Mouse (Mus musculus) hindbrain, embryonic 16.5 days (tissue): ENCODE data around the gene B3gntl1. TPM values are rescaled to one million over a fixed set of nuclear protein-coding genes. Genes with fewer than 3 reads are reported as not detected.

Source experiments
- ATAC-seq: fragments of 200-750 bp; cut with Nextera tagmentation; 2 replicates; pipeline ENCODE4 v1.8.0; 2017; ENCODE audit warnings: moderate TSS enrichment, moderate library complexity
- H3K27ac ChIP-seq: fragments of 300-500 bp; sonication (generic); 2 replicates; pipeline ENCODE4 v1.5.1; 2014; ENCODE audit warnings: low read depth, mild to moderate bottlenecking, control low read depth, low read length, moderate library complexity
- H3K27me3 ChIP-seq: fragments of 300-500 bp; sonication (generic); replicated peaks from 2 replicates; pipeline ENCODE4 v1.6.1; 2014; ENCODE audit warnings: low read length; ENCODE audit not compliant: control insufficient read depth, insufficient read depth
- H3K36me3 ChIP-seq: fragments of 300-500 bp; sonication (generic); 2 replicates; pipeline ENCODE4 v1.6.1; 2014; ENCODE audit warnings: mild to moderate bottlenecking, low read length, moderate library complexity, mixed read lengths; ENCODE audit not compliant: control insufficient read depth, insufficient read depth
- H3K4me1 ChIP-seq: fragments of 300-500 bp; sonication (generic); 2 replicates; pipeline ENCODE4 v1.6.1; 2014; ENCODE audit warnings: low read depth, low read length; ENCODE audit not compliant: control insufficient read depth, insufficient read depth
- H3K4me2 ChIP-seq: fragments of 300-500 bp; sonication (generic); 2 replicates; pipeline ENCODE4 v1.6.1; 2014; ENCODE audit warnings: mild to moderate bottlenecking, low read length, control low read depth, moderate library complexity
- H3K4me3 ChIP-seq: fragments of 300-500 bp; sonication (generic); 2 replicates; pipeline ENCODE4 v1.5.1; 2014; ENCODE audit warnings: mild to moderate bottlenecking, low read length, control low read depth, moderate library complexity
- H3K9ac ChIP-seq: fragments of 300-500 bp; sonication (generic); 2 replicates; pipeline ENCODE4 v1.6.1; 2014; ENCODE audit warnings: low read depth, mild to moderate bottlenecking, control low read depth, low read length, moderate library complexity
- H3K9me3 ChIP-seq: fragments of 300-500 bp; sonication (generic); 2 replicates; pipeline ENCODE4 v1.6.1; 2014; ENCODE audit warnings: mild to moderate bottlenecking, low read length, moderate library complexity; ENCODE audit not compliant: control insufficient read depth
- WGBS: fragments of 180-500 bp; shearing (Covaris S2); extraction: QIAGEN DNeasy Blood & Tissue Kit; methylation state at CpG from one replicate; pipeline ENCODE4 v1.1.7; 2014; 5-methylcytosine and 5-hydroxymethylcytosine counted together
- polyA plus RNA-seq: library from polyadenylated mRNA; unstranded; fragments of >200 nt; fragmentation: Nextera tagmentation; extraction: Ambion mirVana; gene quantifications from 2 replicates; pipeline ENCODE4 v1.2.1, GENCODE M21; 2015

The B3gntl1 gene
- polyA plus RNA-seq, 1 experiment from 2014 or later, result 7.8 TPM

DNA sequence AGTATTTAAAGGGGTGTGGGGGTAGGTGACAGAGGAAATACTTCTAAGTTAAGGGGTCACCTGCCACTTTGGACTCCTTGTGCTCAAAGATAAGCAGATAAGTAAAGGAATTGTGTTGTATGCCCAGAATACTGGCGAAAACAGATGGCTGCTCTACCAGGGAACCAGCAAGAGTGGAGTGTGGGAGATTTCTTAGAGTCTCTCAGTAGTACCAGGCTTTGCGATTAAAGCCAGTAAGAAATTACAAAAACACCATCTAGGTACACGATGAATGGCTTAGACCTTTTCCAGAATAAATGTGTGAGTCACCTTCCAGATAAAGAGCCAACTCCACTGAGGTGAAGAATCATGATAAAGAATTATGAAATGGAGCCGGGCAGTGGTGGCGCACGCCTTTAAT, 27.6 kb downstream of the B3gntl1 start:
- Histone ChIP-seq H3K9ac (no peak overlapping the region), H3K4me2 (no peak overlapping the region), H3K9me3 (no peaks in the 10 kb centered on the region), H3K36me3 (0 out of 2 replicates have a peak, but pooled peaks cover 2% of the 10 kb centered on the region), H3K4me1 (no peaks in the 10 kb centered on the region), H3K27me3 (no peaks in the 10 kb centered on the region), H3K4me3 (no peak overlapping the region), H3K27ac (no peak overlapping the region)
- ATAC-seq, result no peak
- 95% methylated on average over 6 of the region's 6 CpGs for WGBS

DNA sequence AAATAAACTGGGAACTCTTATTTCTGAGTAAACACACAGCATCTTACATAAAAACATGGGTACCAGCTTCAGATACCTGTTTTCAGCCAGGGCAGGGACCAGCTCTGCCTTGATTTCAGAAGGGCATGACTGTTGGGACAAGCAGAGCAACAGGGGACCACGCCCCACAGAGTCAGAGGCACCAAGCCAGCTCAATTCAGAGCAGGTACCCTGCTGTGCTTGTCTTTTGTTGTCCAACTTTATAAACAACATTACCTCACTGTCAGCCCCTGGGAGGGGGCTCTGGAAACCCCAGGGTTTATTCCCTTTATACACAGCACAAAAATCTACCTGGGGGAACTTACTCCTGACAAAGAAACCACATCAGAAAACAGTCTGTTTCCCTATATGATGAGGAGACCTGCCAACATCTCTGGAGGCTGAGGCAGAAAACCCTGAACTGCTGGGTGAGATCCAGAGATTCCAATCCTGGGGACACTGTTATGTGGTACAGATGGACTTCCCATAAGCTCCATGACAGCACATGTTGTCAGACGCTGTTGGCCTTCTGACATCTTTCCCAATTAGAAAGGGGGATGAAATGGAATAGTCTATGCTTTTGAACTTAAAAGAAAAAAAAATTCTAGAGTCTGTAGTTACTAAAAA, 31.3 kb downstream of the B3gntl1 start:
- Histone ChIP-seq H3K9me3 (no peaks in the 10 kb centered on the region), H3K4me1 (no peaks in the 10 kb centered on the region), H3K27me3 (no peaks in the 10 kb centered on the region), H3K4me2 (no peak overlapping the region), H3K4me3 (no peak overlapping the region), H3K9ac (no peak overlapping the region), H3K36me3 (peaks cover 12% of the 10 kb centered on the region), H3K27ac (no peak overlapping the region)
- 54% methylated on average over 2 of the region's 2 CpGs for WGBS
- ATAC-seq, result no peak

DNA sequence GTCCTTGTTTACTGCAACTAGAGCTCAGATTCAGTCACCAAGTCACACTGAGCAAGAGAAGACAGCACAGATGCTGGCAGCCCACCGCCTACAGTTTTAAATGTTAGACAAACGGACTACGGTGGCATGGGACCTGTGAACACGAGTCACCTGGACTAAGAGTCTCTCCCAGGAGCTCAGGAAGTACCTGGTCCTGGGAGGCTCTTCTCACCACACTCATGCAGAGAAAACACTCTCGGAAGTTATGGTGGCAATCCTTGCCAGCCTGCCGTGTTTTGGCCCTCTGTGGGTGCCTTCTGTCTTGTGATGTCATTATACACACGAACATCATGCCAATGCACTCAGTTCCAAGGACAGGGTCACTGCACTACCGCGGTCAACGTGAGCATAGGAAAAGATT, 36.3 kb downstream of the B3gntl1 start:
- H3K27ac ChIP-seq, result no peak overlapping the region
- ATAC-seq, result no peak
- H3K4me1 ChIP-seq, result no peaks in the 10 kb centered on the region
- no peaks in the 10 kb centered on the region for H3K9me3 ChIP-seq
- H3K4me2 ChIP-seq, result no peak overlapping the region
- H3K4me3 ChIP-seq, result no peak overlapping the region
- no peak overlapping the region for H3K9ac ChIP-seq
- H3K27me3 ChIP-seq, result no peaks in the 10 kb centered on the region
- peaks cover 10% of the 10 kb centered on the region for H3K36me3 ChIP-seq
- 95% methylated on average over 10 of the region's 10 CpGs for WGBS

DNA sequence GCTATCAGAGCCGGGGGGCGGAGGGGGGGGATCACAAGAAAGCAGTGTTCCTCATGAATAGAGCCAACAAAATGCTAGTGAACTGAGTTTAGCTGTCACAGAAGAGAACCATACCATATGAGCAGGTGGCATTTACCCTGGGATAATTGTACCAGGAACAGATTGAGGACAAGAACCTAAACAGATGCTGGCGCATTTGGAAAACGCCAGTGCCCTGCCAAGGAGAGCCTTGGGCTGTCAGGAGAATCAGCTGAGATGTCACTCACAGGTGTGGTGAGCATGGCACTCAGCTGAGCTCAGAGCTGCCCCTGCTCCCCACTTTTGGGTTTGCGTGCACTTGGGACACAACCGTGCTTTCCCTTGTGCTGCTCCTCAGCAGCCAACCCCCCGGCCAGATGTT, 41.5 kb downstream of the B3gntl1 start:
- no peak overlapping the region for H3K4me2 ChIP-seq
- 90% methylated on average over 7 of the region's 7 CpGs for WGBS
- H3K27ac ChIP-seq, result no peak overlapping the region
- H3K36me3 ChIP-seq, result no peaks in the 10 kb centered on the region; the same call in 1 of the 2 replicates
- no peaks in the 10 kb centered on the region for H3K27me3 ChIP-seq
- no peak overlapping the region for H3K4me3 ChIP-seq
- H3K9ac ChIP-seq, result no peak overlapping the region
- ATAC-seq, result 0 out of 2 replicates have a peak, but pooled peaks have one; percentile 40
- H3K9me3 ChIP-seq, result no peaks in the 10 kb centered on the region
- H3K4me1 ChIP-seq, result no peaks in the 10 kb centered on the region

DNA sequence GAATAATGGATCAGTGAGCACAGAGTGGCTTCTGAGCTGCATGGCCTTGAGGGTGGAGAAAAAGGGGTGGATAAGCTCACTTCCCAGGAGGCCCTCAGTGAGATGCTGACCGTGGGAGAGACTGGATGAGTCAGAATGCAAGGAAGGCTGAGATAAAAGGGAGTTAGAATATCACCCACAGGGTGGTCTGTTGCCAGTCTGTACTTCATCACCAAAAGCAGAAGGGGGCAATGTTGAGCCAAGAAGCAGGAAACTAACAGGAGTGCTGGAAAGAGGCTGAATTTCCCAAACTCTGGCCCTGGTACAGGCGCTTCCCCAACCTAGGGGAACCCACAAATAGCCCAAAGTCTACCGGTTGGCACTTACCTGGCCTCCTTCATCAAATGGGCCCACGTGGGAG, 42.5 kb downstream of the B3gntl1 start:
- 83% methylated on average over 4 of the region's 4 CpGs for WGBS
- no peak overlapping the region for H3K9ac ChIP-seq
- no peaks in the 10 kb centered on the region for H3K9me3 ChIP-seq
- no peak overlapping the region for H3K27ac ChIP-seq
- H3K4me1 ChIP-seq, result no peaks in the 10 kb centered on the region
- H3K4me2 ChIP-seq, result no peak overlapping the region
- H3K4me3 ChIP-seq, result no peak overlapping the region
- H3K27me3 ChIP-seq, result no peaks in the 10 kb centered on the region
- no peaks in the 10 kb centered on the region; the same call in 1 of the 2 replicates for H3K36me3 ChIP-seq
- no peak for ATAC-seq

DNA sequence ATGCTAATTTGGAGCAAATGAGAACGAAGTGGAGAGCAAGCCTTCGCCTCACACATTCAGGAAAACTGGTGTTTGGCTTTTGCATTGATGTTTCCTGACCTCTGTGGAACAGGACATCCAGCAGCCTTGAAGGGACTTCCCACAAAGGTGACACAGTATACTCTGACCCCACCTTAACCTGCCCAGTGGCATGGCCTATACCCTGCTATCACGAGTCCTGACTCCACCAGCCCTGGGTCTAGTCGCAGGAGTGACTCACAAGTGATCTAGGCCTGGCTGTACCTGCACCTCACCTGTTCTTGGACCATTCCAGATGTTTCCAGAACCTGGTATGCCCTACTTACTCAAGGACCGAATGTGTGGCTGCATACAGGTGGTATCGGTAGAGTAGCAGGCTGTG, 43.4 kb downstream of the B3gntl1 start:
- H3K9me3 ChIP-seq, result no peaks in the 10 kb centered on the region
- H3K9ac ChIP-seq, result no peak overlapping the region
- H3K27me3 ChIP-seq, result no peaks in the 10 kb centered on the region
- H3K4me3 ChIP-seq, result no peak overlapping the region
- 94% methylated on average over 6 of the region's 6 CpGs for WGBS
- no peak overlapping the region for H3K4me2 ChIP-seq
- no peak overlapping the region for H3K27ac ChIP-seq
- H3K4me1 ChIP-seq, result no peaks in the 10 kb centered on the region
- no peak for ATAC-seq
- H3K36me3 ChIP-seq, result no peaks in the 10 kb centered on the region; the same call in 1 of the 2 replicates

DNA sequence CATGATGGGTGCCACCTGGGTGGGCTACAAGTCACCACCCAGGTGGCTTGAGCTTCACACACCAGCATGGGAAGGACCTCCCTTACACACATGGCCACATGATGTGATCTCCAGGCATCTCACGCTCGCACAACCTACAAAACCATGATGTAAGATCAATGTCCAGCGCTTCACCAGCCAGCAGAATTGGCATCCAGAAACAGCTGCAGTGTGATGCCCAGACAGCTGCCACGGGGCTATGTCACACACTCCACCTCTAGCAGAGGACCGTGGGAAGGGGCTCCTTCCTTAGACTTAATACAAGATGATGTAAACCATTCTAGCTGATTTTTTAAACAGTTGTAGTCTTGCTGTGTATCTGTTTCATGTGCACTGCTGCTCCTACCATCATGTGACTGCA, 45.4 kb downstream of the B3gntl1 start:
- no peak overlapping the region for H3K9ac ChIP-seq
- no peaks in the 10 kb centered on the region for H3K4me1 ChIP-seq
- no peak overlapping the region for H3K4me2 ChIP-seq
- H3K27me3 ChIP-seq, result no peaks in the 10 kb centered on the region
- peaks cover 5% of the 10 kb centered on the region for H3K36me3 ChIP-seq
- H3K9me3 ChIP-seq, result no peaks in the 10 kb centered on the region
- ATAC-seq, result no peak
- H3K4me3 ChIP-seq, result no peak overlapping the region
- WGBS, result 90% methylated on average over 5 of the region's 5 CpGs
- H3K27ac ChIP-seq, result no peak overlapping the region

DNA sequence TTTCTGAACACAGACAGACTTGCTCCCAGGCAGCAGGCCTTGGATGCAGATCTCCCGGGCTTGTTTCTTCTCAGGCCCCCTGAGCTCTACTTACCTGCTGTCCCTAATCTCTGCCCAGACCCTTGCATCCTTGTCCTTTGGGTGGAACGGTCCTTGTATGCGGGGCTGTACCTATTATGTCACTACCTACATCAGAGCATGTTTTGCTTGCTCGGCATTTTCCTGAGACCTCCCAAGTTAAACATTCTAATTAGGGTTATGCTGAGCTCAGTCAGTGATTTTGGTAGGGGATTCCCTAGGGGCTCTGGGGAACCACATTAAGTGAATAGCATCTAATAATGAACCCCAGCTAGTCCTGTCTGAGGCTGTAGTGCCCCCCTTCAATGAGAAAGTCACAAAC, 47.9 kb downstream of the B3gntl1 start:
- H3K36me3 ChIP-seq, result peaks cover 14% of the 10 kb centered on the region
- H3K4me1 ChIP-seq, result no peaks in the 10 kb centered on the region

DNA sequence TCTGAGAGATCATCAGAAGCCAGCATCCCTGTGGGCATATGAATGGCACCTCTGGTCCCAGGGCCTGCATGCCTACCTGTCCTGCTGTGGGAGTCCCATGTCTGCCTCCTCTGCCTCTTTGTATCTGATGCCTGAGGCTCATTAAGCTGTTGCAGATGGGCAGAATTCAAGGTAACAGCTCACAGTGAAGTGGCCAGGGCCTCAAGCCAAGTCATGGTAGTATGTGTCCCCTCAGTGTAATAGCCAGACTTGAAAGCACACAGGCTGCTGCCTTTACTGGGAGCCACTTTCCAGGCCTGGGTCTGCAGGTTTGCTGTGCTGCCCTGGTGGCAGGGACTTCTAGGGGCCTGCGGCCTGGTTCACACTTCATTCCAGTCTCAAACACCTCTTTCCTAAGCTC, 55.6 kb downstream of the B3gntl1 start:
- ATAC-seq, result no peak
- Histone ChIP-seq H3K36me3 (peaks cover 43% of the 10 kb centered on the region), H3K9ac (no peak overlapping the region), H3K27ac (no peak overlapping the region), H3K27me3 (no peaks in the 10 kb centered on the region), H3K9me3 (no peaks in the 10 kb centered on the region), H3K4me3 (no peak overlapping the region), H3K4me2 (no peak overlapping the region), H3K4me1 (no peaks in the 10 kb centered on the region)
- WGBS, result 92% methylated on average over 1 of the region's 1 CpGs

More for the DNA sequence above, 47.9 kb downstream of the B3gntl1 start:
- ATAC-seq, result no peak
- Histone ChIP-seq H3K27ac (no peak overlapping the region), H3K27me3 (no peaks in the 10 kb centered on the region), H3K9me3 (no peaks in the 10 kb centered on the region), H3K4me3 (no peak overlapping the region), H3K9ac (no peak overlapping the region), H3K4me2 (no peak overlapping the region)
- 89% methylated on average over 4 of the region's 4 CpGs for WGBS

DNA sequence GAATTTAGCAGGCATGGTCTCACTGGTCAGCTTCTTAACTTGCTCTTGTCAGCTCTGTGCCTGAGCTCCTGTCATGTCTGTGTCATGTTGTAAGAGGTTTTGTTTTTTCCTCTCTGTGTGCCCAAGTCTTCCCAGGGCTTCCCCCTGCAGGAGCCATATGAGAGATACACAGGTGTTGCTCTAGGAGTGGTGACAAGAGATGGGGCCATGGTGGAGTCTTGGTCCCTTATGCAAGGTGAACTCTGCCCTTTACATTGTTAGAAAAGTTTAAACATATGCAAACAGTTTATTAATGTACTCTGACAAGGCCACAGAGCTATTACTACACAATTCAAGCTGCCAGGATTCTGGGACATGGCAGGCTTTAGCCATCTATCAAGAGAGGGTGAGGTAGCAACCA, 56.5 kb downstream of the B3gntl1 start:
- Histone ChIP-seq H3K9me3 (no peaks in the 10 kb centered on the region), H3K27ac (no peak overlapping the region), H3K4me1 (no peaks in the 10 kb centered on the region), H3K36me3 (peaks cover 36% of the 10 kb centered on the region), H3K4me2 (no peak overlapping the region), H3K9ac (no peak overlapping the region), H3K4me3 (no peak overlapping the region), H3K27me3 (no peaks in the 10 kb centered on the region)
- ATAC-seq, result no peak
